Mouse (Mus musculus) megakaryocyte, adult 5-6 weeks (primary cell): ENCODE results near the gene Mphosph10. TPM values are rescaled to one million over a fixed set of nuclear protein-coding genes. Genes with fewer than 3 reads are reported as not detected.

Experiments
- ATAC-seq: 2 replicates; pipeline ENCODE4 v1.8.0; 2016; ENCODE audit warnings: mild to moderate bottlenecking, inconsistent platforms; ENCODE audit not compliant: poor library complexity, severe bottlenecking
- total RNA-seq, 2 experiments: library from RNA; stranded (forward) in 1 of 2; stranded (reverse) in 1 of 2; fragments of 153-499, 151-499 nt in 1 of 2; fragments of 221-1000, 200-1000 nt in 1 of 2; gene quantifications; 2 replicates each; pipeline versions ENCODE4 v1.2.3 to v1.2.4; 2015 to 2017

Mphosph10 gene
- total RNA-seq, 2 experiments from 2014 or later = 35.7 to 61.6 TPM

GRCm38 (mm10) chr7:64354206-64354605, 37.9 kb downstream of the Mphosph10 start:
- no peak for ATAC-seq

- ATAC-seq = no peak
Observed at GRCm38 (mm10) chr7:64351087-64351486, 41.0 kb downstream of the Mphosph10 start.

- no peak for ATAC-seq
Observed at GRCm38 (mm10) chr7:64349147-64349861, 42.8 kb downstream of the Mphosph10 start.

- ATAC-seq = no peak
Observed at GRCm38 (mm10) chr7:64347813-64348212, 44.3 kb downstream of the Mphosph10 start.

GRCm38 (mm10) chr7:64332686-64333085, 59.4 kb downstream of the Mphosph10 start:
- no peak for ATAC-seq

GRCm38 (mm10) chr7:64331309-64331708, 60.8 kb downstream of the Mphosph10 start:
- no peak for ATAC-seq

- no peak for ATAC-seq
Observed at GRCm38 (mm10) chr7:64327486-64327885, 64.6 kb downstream of the Mphosph10 start.

GRCm38 (mm10) chr7:64326892-64327291, 65.2 kb downstream of the Mphosph10 start:
- peak; percentile 99 for ATAC-seq

Other genes with a start within 250 kb of the Mphosph10 start
- gene Trpm1, start 238.4 kb downstream of the Mphosph10 start, total RNA-seq (2015) = not detected in 2 replicates
- gene Trpm1, start 238.4 kb downstream of the Mphosph10 start, total RNA-seq (2017) = not detected in 2 replicates
- 4.1 and 6.0 TPM in 2 replicates for gene Mtmr10, start 104.6 kb downstream of the Mphosph10 start, total RNA-seq (2015)
- 3.4 and 7.2 TPM in 2 replicates for gene Mtmr10, start 104.6 kb downstream of the Mphosph10 start, total RNA-seq (2017)
- gene Fan1, start 18.2 kb downstream of the Mphosph10 start, total RNA-seq (2015) = 1.2 and 2.0 TPM in 2 replicates
- gene Fan1, start 18.2 kb downstream of the Mphosph10 start, total RNA-seq (2017) = 3.0 and 3.3 TPM in 2 replicates
- gene Mcee, start 339 bp upstream of the Mphosph10 start, total RNA-seq (2015) = 59.7 and 65.8 TPM in 2 replicates
- gene Mcee, start 339 bp upstream of the Mphosph10 start, total RNA-seq (2017) = 79.4 and 86.7 TPM in 2 replicates
- gene Apba2, start 109.4 kb upstream of the Mphosph10 start, total RNA-seq (2015) = not detected in 2 replicates
- gene Apba2, start 109.4 kb upstream of the Mphosph10 start, total RNA-seq (2017) = not detected in 2 replicates